Mouse (Mus musculus): Measurements from ENCODE around the gene Pde4a.

- TF ChIP-seq GATA1 (IDR thresholded peaks at IDR 0.05; ENCODE audit: low read length) = no peak
- no peak for TF ChIP-seq TAL1 (IDR thresholded peaks at IDR 0.05; ENCODE audit: low read length)
These were observed 2.9 kb downstream of the Pde4a start for GRCm38 (mm10) chr9:21168161-21169123.
